Mouse (Mus musculus): Measurements from ENCODE around the gene Idh2. TPM values are rescaled to one million over a fixed set of nuclear protein-coding genes. Genes with fewer than 3 reads are reported as not detected.
"Not testable (repeated sequence)": the region's sequence is repeated elsewhere in the genome, so short reads cannot be mapped to it uniquely, and the experiment has no call there.

The Idh2 gene
- polyA plus RNA-seq, 1 experiment from 2014 or later, result 429 TPM

GRCm38 (mm10) chr7:80140815-80141214 is 25.6 kb upstream of the Idh2 start:
- H3K36me3 ChIP-seq, result no peaks in the 10 kb centered on the region
- peaks cover 10% of the 10 kb centered on the region; the same call in 1 of the 2 replicates for H3K9me3 ChIP-seq
- DNase-seq (ENCODE audit: low spot score), result peak; percentile 79
- no peaks in the 10 kb centered on the region for H3K27me3 ChIP-seq (ENCODE audit: insufficient read depth, poor library complexity, severe bottlenecking)
- peaks cover 27% of the 10 kb centered on the region for H3K4me1 ChIP-seq (replicated peaks)
- peak overlapping the region; percentile 62; the same call in 1 of the 2 replicates for H3K27ac ChIP-seq
- 20% methylated on average over 9 of the region's 9 CpGs for WGBS
- no peak overlapping the region for H3K4me3 ChIP-seq

GRCm38 (mm10) chr7:80138375-80138774 is 23.2 kb upstream of the Idh2 start:
- WGBS, result 75% methylated on average over 1 of the region's 1 CpGs
- no peak overlapping the region for H3K27ac ChIP-seq
- DNase-seq (ENCODE audit: low spot score), result no peak

GRCm38 (mm10) chr7:80135173-80135532 is 20.0 kb upstream of the Idh2 start:
- no peaks in the 10 kb centered on the region for H3K27me3 ChIP-seq (ENCODE audit: insufficient read depth, poor library complexity, severe bottlenecking)
- no peak overlapping the region for H3K4me3 ChIP-seq
- H3K4me1 ChIP-seq (replicated peaks), result peaks cover 12% of the 10 kb centered on the region
- DNase-seq (ENCODE audit: low spot score), result no peak
- 90% methylated on average over 1 of the region's 1 CpGs for WGBS
- no peak overlapping the region for H3K27ac ChIP-seq
- H3K36me3 ChIP-seq, result no peaks in the 10 kb centered on the region
- H3K9me3 ChIP-seq, result peaks cover 10% of the 10 kb centered on the region; the same call in 1 of the 2 replicates

More at GRCm38 (mm10) chr7:80138375-80138774, 23.2 kb upstream of the Idh2 start:
- Histone ChIP-seq H3K4me3 (no peak overlapping the region), H3K9me3 (peaks cover 10% of the 10 kb centered on the region; the same call in 1 of the 2 replicates), H3K27me3 (ENCODE audit: insufficient read depth, poor library complexity, severe bottlenecking) (no peaks in the 10 kb centered on the region), H3K36me3 (no peaks in the 10 kb centered on the region), H3K4me1 (replicated peaks) (peaks cover 19% of the 10 kb centered on the region)

- Histone ChIP-seq H3K4me3 (no peak overlapping the region), H3K4me1 (replicated peaks) (peaks cover 12% of the 10 kb centered on the region), H3K27ac (no peak overlapping the region), H3K27me3 (ENCODE audit: insufficient read depth, poor library complexity, severe bottlenecking) (no peaks in the 10 kb centered on the region), H3K9me3 (peaks cover 10% of the 10 kb centered on the region; the same call in 1 of the 2 replicates), H3K36me3 (no peaks in the 10 kb centered on the region)
- WGBS, result 58% methylated on average over 8 of the region's 8 CpGs
- DNase-seq (ENCODE audit: low spot score), result no peak
These were observed 19.4 kb upstream of the Idh2 start for GRCm38 (mm10) chr7:80134454-80135172.

GRCm38 (mm10) chr7:80132541-80132940 is 17.3 kb upstream of the Idh2 start:
- H3K4me3 ChIP-seq, result no peak overlapping the region
- H3K9me3 ChIP-seq, result peaks cover 10% of the 10 kb centered on the region; the same call in 1 of the 2 replicates
- H3K27me3 ChIP-seq (ENCODE audit: insufficient read depth, poor library complexity, severe bottlenecking), result no peaks in the 10 kb centered on the region
- H3K36me3 ChIP-seq, result no peaks in the 10 kb centered on the region
- H3K4me1 ChIP-seq (replicated peaks), result peaks cover 8% of the 10 kb centered on the region
- peak; percentile 41 for DNase-seq (ENCODE audit: low spot score)
- 61% methylated on average over 9 of the region's 9 CpGs for WGBS
- no peak overlapping the region for H3K27ac ChIP-seq

GRCm38 (mm10) chr7:80131315-80131714 is 16.1 kb upstream of the Idh2 start:
- H3K36me3 ChIP-seq; DNase-seq (ENCODE audit: low spot score); H3K9me3 ChIP-seq; H3K27ac ChIP-seq; H3K4me3 ChIP-seq; H3K4me1 ChIP-seq (replicated peaks); H3K27me3 ChIP-seq (ENCODE audit: insufficient read depth, poor library complexity, severe bottlenecking): not testable (repeated sequence)
- 79% methylated on average over 7 of the region's 7 CpGs for WGBS

GRCm38 (mm10) chr7:80130344-80131055 is 15.3 kb upstream of the Idh2 start:
- H3K9me3 ChIP-seq, result no peaks in the 10 kb centered on the region

GRCm38 (mm10) chr7:80129278-80129677 is 14.1 kb upstream of the Idh2 start:
- no peaks in the 10 kb centered on the region for H3K27me3 ChIP-seq (ENCODE audit: insufficient read depth, poor library complexity, severe bottlenecking)
- DNase-seq (ENCODE audit: low spot score), result no peak
- 74% methylated on average over 4 of the region's 4 CpGs for WGBS

More at GRCm38 (mm10) chr7:80130344-80131055, 15.3 kb upstream of the Idh2 start:
- peaks cover 8% of the 10 kb centered on the region for H3K4me1 ChIP-seq (replicated peaks)
- H3K4me3 ChIP-seq, result no peak overlapping the region
- 43% methylated on average over 12 of the region's 12 CpGs for WGBS
- DNase-seq (ENCODE audit: low spot score), result no peak
- H3K36me3 ChIP-seq, result no peaks in the 10 kb centered on the region
- H3K27me3 ChIP-seq (ENCODE audit: insufficient read depth, poor library complexity, severe bottlenecking), result no peaks in the 10 kb centered on the region
- H3K27ac ChIP-seq, result no peak overlapping the region

GRCm38 (mm10) chr7:80123672-80124071 is 8.5 kb upstream of the Idh2 start:
- Histone ChIP-seq H3K36me3 (no peaks in the 10 kb centered on the region), H3K27me3 (ENCODE audit: insufficient read depth, poor library complexity, severe bottlenecking) (no peaks in the 10 kb centered on the region), H3K27ac (no peak overlapping the region), H3K9me3 (no peaks in the 10 kb centered on the region), H3K4me3 (no peak overlapping the region), H3K4me1 (replicated peaks) (no peaks in the 10 kb centered on the region)
- no peak for DNase-seq (ENCODE audit: low spot score)
- 88% methylated on average over 2 of the region's 2 CpGs for WGBS

More at GRCm38 (mm10) chr7:80129278-80129677, 14.1 kb upstream of the Idh2 start:
- Histone ChIP-seq H3K36me3 (no peaks in the 10 kb centered on the region), H3K4me3 (no peak overlapping the region), H3K4me1 (replicated peaks) (peaks cover 8% of the 10 kb centered on the region), H3K9me3 (no peaks in the 10 kb centered on the region), H3K27ac (no peak overlapping the region)

- Histone ChIP-seq H3K9me3 (no peaks in the 10 kb centered on the region), H3K4me1 (replicated peaks) (no peaks in the 10 kb centered on the region), H3K27ac (no peak overlapping the region), H3K4me3 (no peak overlapping the region), H3K36me3 (no peaks in the 10 kb centered on the region), H3K27me3 (ENCODE audit: insufficient read depth, poor library complexity, severe bottlenecking) (no peaks in the 10 kb centered on the region)
- no peak for DNase-seq (ENCODE audit: low spot score)
- 68% methylated on average over 4 of the region's 4 CpGs for WGBS
These were observed 7.9 kb upstream of the Idh2 start for GRCm38 (mm10) chr7:80123115-80123514.

- Histone ChIP-seq H3K27ac (no peak overlapping the region), H3K36me3 (no peaks in the 10 kb centered on the region), H3K27me3 (ENCODE audit: insufficient read depth, poor library complexity, severe bottlenecking) (peaks cover 2% of the 10 kb centered on the region; the same call in 1 of the 2 replicates), H3K4me3 (no peak overlapping the region), H3K4me1 (replicated peaks) (peaks cover 6% of the 10 kb centered on the region), H3K9me3 (no peaks in the 10 kb centered on the region)
- no peak for DNase-seq (ENCODE audit: low spot score)
- WGBS, result 82% methylated on average over 5 of the region's 5 CpGs
These were observed 5.9 kb upstream of the Idh2 start for GRCm38 (mm10) chr7:80121083-80121482.

- no peaks in the 10 kb centered on the region for H3K9me3 ChIP-seq
- H3K27ac ChIP-seq, result no peak overlapping the region
- DNase-seq (ENCODE audit: low spot score), result no peak
- peaks cover 22% of the 10 kb centered on the region for H3K4me1 ChIP-seq (replicated peaks)
- H3K4me3 ChIP-seq, result no peak overlapping the region
- 77% methylated on average over 4 of the region's 4 CpGs for WGBS
- H3K27me3 ChIP-seq (ENCODE audit: insufficient read depth, poor library complexity, severe bottlenecking), result peaks cover 4% of the 10 kb centered on the region; the same call in 1 of the 2 replicates
- no peaks in the 10 kb centered on the region for H3K36me3 ChIP-seq
These were observed 4.0 kb upstream of the Idh2 start for GRCm38 (mm10) chr7:80119198-80119597.

- no peak for DNase-seq (ENCODE audit: low spot score)
- 79% methylated on average over 2 of the region's 2 CpGs for WGBS
- Histone ChIP-seq H3K27me3 (ENCODE audit: insufficient read depth, poor library complexity, severe bottlenecking) (peaks cover 4% of the 10 kb centered on the region; the same call in 1 of the 2 replicates), H3K36me3 (peaks cover 11% of the 10 kb centered on the region; the same call in 1 of the 2 replicates), H3K9me3 (no peaks in the 10 kb centered on the region), H3K27ac (0 out of 2 replicates have a peak overlapping the region, but pooled peaks have one; percentile 98), H3K4me1 (replicated peaks) (peaks cover 53% of the 10 kb centered on the region), H3K4me3 (peak overlapping the region; percentile 88)
These were observed 966 bp upstream of the Idh2 start for GRCm38 (mm10) chr7:80116158-80116557.
